Mouse (Mus musculus): ENCODE data around the gene Tcf25.

GRCm38 (mm10) chr8:123432381-123432780 is 58.8 kb downstream of the Tcf25 start:
- TF ChIP-seq CTCF (IDR thresholded peaks at IDR 0.05; ENCODE audit: extremely low read depth, insufficient read length, insufficient replicate concordance, low read depth, low read length) (no peak), POLR2A (IDR thresholded peaks at IDR 0.05; ENCODE audit: low read depth, low read length) (no peak)

Measured in small intestine, adult 2 months (tissue).